Mouse (Mus musculus) kidney, embryonic 16.5 days (tissue): ENCODE results near the gene Trap1. TPM values are rescaled to one million over a fixed set of nuclear protein-coding genes. Genes with fewer than 3 reads are reported as not detected.
A peak's percentile ranks its signal among the peaks of the same experiment; 100 is the strongest.
"Not testable (repeated sequence)": the region's sequence is repeated elsewhere in the genome, so short reads cannot be mapped to it uniquely, and the experiment has no call there.

Source experiments
- ATAC-seq: fragments of 200-750 bp; cut with Nextera tagmentation; 2 replicates; pipeline ENCODE4 v1.8.0; 2017; ENCODE audit warnings: moderate TSS enrichment; ENCODE audit not compliant: low FRiP score, low TSS enrichment
- H3K27ac ChIP-seq: fragments of 300-500 bp; sonication (generic); 2 replicates; pipeline ENCODE4 v1.5.1; 2014; ENCODE audit warnings: low read length
- H3K27me3 ChIP-seq: fragments of 300-500 bp; sonication (generic); 2 replicates; pipeline ENCODE4 v1.6.1; 2014; ENCODE audit warnings: low read length, control low read depth, mixed read lengths; ENCODE audit not compliant: insufficient read depth
- H3K36me3 ChIP-seq: fragments of 300-500 bp; sonication (generic); 2 replicates; pipeline ENCODE4 v1.6.1; 2014; ENCODE audit warnings: low read length, control low read depth, mixed read lengths; ENCODE audit not compliant: insufficient read depth
- H3K4me1 ChIP-seq: fragments of 300-500 bp; sonication (generic); 2 replicates; pipeline ENCODE4 v1.6.1; 2014; ENCODE audit warnings: low read length, control low read depth, mixed read lengths; ENCODE audit not compliant: insufficient read depth
- H3K4me2 ChIP-seq: fragments of 300-500 bp; sonication (generic); replicated peaks from 2 replicates; pipeline ENCODE4 v1.6.1; 2014; ENCODE audit warnings: low read depth, low read length
- H3K4me3 ChIP-seq: fragments of 300-500 bp; sonication (generic); 2 replicates; pipeline ENCODE4 v1.5.1; 2014; ENCODE audit warnings: mild to moderate bottlenecking, low read length
- H3K9ac ChIP-seq: fragments of 300-500 bp; sonication (generic); replicated peaks from 2 replicates; pipeline ENCODE4 v1.6.1; 2014; ENCODE audit warnings: low read length
- H3K9me3 ChIP-seq: fragments of 300-500 bp; sonication (generic); 2 replicates; pipeline ENCODE4 v1.6.1; 2016; ENCODE audit warnings: low read length, control low read depth
- WGBS: fragments of 180-500 bp; shearing (Covaris S2); extraction: QIAGEN DNeasy Blood & Tissue Kit; methylation state at CpG from one replicate; pipeline ENCODE4 v1.1.7; 2014; 5-methylcytosine and 5-hydroxymethylcytosine counted together
- polyA plus RNA-seq: library from polyadenylated mRNA; unstranded; fragments of >200 nt; fragmentation: Nextera tagmentation; extraction: Ambion mirVana; gene quantifications from 2 replicates; pipeline ENCODE4 v1.2.1, GENCODE M21; 2015

Trap1 gene
- polyA plus RNA-seq, 1 experiment from 2014 or later: 126 TPM

GRCm38 (mm10) chr16:4029371-4029841 is 48.2 kb downstream of the Trap1 start:
- no peaks in the 10 kb centered on the region for H3K36me3 ChIP-seq
- no peak overlapping the region for H3K9ac ChIP-seq
- H3K4me2 ChIP-seq: 0 out of 2 replicates have a peak overlapping the region, but pooled peaks have one; percentile 11
- no peaks in the 10 kb centered on the region for H3K27me3 ChIP-seq
- peak overlapping the region; percentile 97 for H3K27ac ChIP-seq
- ATAC-seq: peak; percentile 96
- peaks cover 3% of the 10 kb centered on the region; the same call in 1 of the 2 replicates for H3K9me3 ChIP-seq
- 41% methylated on average over 5 of the region's 5 CpGs for WGBS
- H3K4me3 ChIP-seq: no peak overlapping the region
- peaks cover 17% of the 10 kb centered on the region for H3K4me1 ChIP-seq

- H3K27me3 ChIP-seq: no peaks in the 10 kb centered on the region
- 85% methylated on average over 3 of the region's 3 CpGs for WGBS
- peaks cover 3% of the 10 kb centered on the region; the same call in 1 of the 2 replicates for H3K9me3 ChIP-seq
- H3K4me3 ChIP-seq: no peak overlapping the region
- H3K4me2 ChIP-seq: no peak overlapping the region
- no peak overlapping the region for H3K27ac ChIP-seq
- no peak overlapping the region for H3K9ac ChIP-seq
- peaks cover 10% of the 10 kb centered on the region for H3K4me1 ChIP-seq
- H3K36me3 ChIP-seq: no peaks in the 10 kb centered on the region
- no peak for ATAC-seq
Observed at GRCm38 (mm10) chr16:4027211-4027610, 50.4 kb downstream of the Trap1 start.

GRCm38 (mm10) chr16:4026672-4027071 is 51.0 kb downstream of the Trap1 start:
- no peaks in the 10 kb centered on the region for H3K27me3 ChIP-seq
- no peak overlapping the region for H3K4me2 ChIP-seq
- no peaks in the 10 kb centered on the region for H3K36me3 ChIP-seq
- no peak overlapping the region for H3K4me3 ChIP-seq
- ATAC-seq: no peak
- H3K27ac ChIP-seq: no peak overlapping the region
- H3K9me3 ChIP-seq: peaks cover 3% of the 10 kb centered on the region; the same call in 1 of the 2 replicates
- peaks cover 10% of the 10 kb centered on the region for H3K4me1 ChIP-seq
- no peak overlapping the region for H3K9ac ChIP-seq
- 50% methylated on average over 1 of the region's 1 CpGs for WGBS

GRCm38 (mm10) chr16:4022719-4023118 is 54.9 kb downstream of the Trap1 start:
- Histone ChIP-seq H3K4me1 (no peaks in the 10 kb centered on the region), H3K27ac (no peak overlapping the region), H3K36me3 (no peaks in the 10 kb centered on the region), H3K9ac (no peak overlapping the region), H3K27me3 (no peaks in the 10 kb centered on the region), H3K4me2 (no peak overlapping the region), H3K4me3 (no peak overlapping the region), H3K9me3 (no peaks in the 10 kb centered on the region)
- WGBS: 75% methylated on average over 4 of the region's 4 CpGs
- ATAC-seq: no peak

GRCm38 (mm10) chr16:4021241-4021640 is 56.4 kb downstream of the Trap1 start:
- H3K36me3 ChIP-seq: no peaks in the 10 kb centered on the region
- no peak overlapping the region for H3K4me2 ChIP-seq
- H3K4me1 ChIP-seq: no peaks in the 10 kb centered on the region
- no peak for ATAC-seq
- H3K9ac ChIP-seq: no peak overlapping the region
- WGBS: 89% methylated on average over 1 of the region's 1 CpGs
- H3K27me3 ChIP-seq: no peaks in the 10 kb centered on the region
- no peak overlapping the region for H3K4me3 ChIP-seq
- no peaks in the 10 kb centered on the region for H3K9me3 ChIP-seq
- no peak overlapping the region for H3K27ac ChIP-seq

GRCm38 (mm10) chr16:4017466-4017865 is 60.2 kb downstream of the Trap1 start:
- not testable (repeated sequence) for H3K4me2 ChIP-seq

GRCm38 (mm10) chr16:4016786-4017185 is 60.8 kb downstream of the Trap1 start:
- H3K4me2 ChIP-seq, H3K9me3 ChIP-seq, H3K4me1 ChIP-seq, ATAC-seq, H3K4me3 ChIP-seq, H3K9ac ChIP-seq, H3K27me3 ChIP-seq, H3K27ac ChIP-seq, H3K36me3 ChIP-seq: not testable (repeated sequence)
- 84% methylated on average over 17 of the region's 17 CpGs for WGBS

More at GRCm38 (mm10) chr16:4017466-4017865, 60.2 kb downstream of the Trap1 start:
- not testable (repeated sequence) for H3K9ac ChIP-seq, ATAC-seq, H3K27ac ChIP-seq, H3K4me3 ChIP-seq, H3K36me3 ChIP-seq, H3K4me1 ChIP-seq, H3K27me3 ChIP-seq, H3K9me3 ChIP-seq
- WGBS: 71% methylated on average over 6 of the region's 6 CpGs

- no peak overlapping the region for H3K9ac ChIP-seq
- no peaks in the 10 kb centered on the region for H3K4me1 ChIP-seq
- H3K4me2 ChIP-seq: no peak overlapping the region
- H3K27ac ChIP-seq: no peak overlapping the region
- ATAC-seq: no peak
- H3K27me3 ChIP-seq: no peaks in the 10 kb centered on the region
- 0 out of 2 replicates have a peak, but pooled peaks cover 2% of the 10 kb centered on the region for H3K9me3 ChIP-seq
- H3K4me3 ChIP-seq: no peak overlapping the region
- WGBS: 78% methylated on average over 5 of the region's 5 CpGs
- no peaks in the 10 kb centered on the region for H3K36me3 ChIP-seq
Observed at GRCm38 (mm10) chr16:4014040-4014668, 63.5 kb downstream of the Trap1 start.

- no peaks in the 10 kb centered on the region for H3K4me1 ChIP-seq
- WGBS: 72% methylated on average over 4 of the region's 4 CpGs
- no peak overlapping the region for H3K4me3 ChIP-seq
- H3K9me3 ChIP-seq: 0 out of 2 replicates have a peak, but pooled peaks cover 2% of the 10 kb centered on the region
- H3K36me3 ChIP-seq: no peaks in the 10 kb centered on the region
- no peak for ATAC-seq
- no peak overlapping the region for H3K27ac ChIP-seq
- no peak overlapping the region for H3K9ac ChIP-seq
- H3K4me2 ChIP-seq: no peak overlapping the region
- no peaks in the 10 kb centered on the region for H3K27me3 ChIP-seq
Observed at GRCm38 (mm10) chr16:4012882-4013570, 64.6 kb downstream of the Trap1 start.
